Mouse (Mus musculus): Measurements from ENCODE around the gene Gm21103.
"Not testable (repeated sequence)": the region's sequence is repeated elsewhere in the genome, so short reads cannot be mapped to it uniquely, and the experiment has no call there.

Gene Gm21103

GRCm38 (mm10) chr14:6304743-6305142, at the start of gene Gm21103:
Gm21103 (minus strand) TSS chr14:6304843.
- DNase-seq (ENCODE audit: low spot score in 2 of 2) = not testable (repeated sequence)

- not testable (repeated sequence) for DNase-seq (ENCODE audit: low spot score in 2 of 2)
Observed at GRCm38 (mm10) chr14:6343578-6343977, 38.9 kb upstream of the Gm21103 start, which contains the start of gene Gm3618. Gm3618 (minus strand) TSS chr14:6343678.

DNA sequence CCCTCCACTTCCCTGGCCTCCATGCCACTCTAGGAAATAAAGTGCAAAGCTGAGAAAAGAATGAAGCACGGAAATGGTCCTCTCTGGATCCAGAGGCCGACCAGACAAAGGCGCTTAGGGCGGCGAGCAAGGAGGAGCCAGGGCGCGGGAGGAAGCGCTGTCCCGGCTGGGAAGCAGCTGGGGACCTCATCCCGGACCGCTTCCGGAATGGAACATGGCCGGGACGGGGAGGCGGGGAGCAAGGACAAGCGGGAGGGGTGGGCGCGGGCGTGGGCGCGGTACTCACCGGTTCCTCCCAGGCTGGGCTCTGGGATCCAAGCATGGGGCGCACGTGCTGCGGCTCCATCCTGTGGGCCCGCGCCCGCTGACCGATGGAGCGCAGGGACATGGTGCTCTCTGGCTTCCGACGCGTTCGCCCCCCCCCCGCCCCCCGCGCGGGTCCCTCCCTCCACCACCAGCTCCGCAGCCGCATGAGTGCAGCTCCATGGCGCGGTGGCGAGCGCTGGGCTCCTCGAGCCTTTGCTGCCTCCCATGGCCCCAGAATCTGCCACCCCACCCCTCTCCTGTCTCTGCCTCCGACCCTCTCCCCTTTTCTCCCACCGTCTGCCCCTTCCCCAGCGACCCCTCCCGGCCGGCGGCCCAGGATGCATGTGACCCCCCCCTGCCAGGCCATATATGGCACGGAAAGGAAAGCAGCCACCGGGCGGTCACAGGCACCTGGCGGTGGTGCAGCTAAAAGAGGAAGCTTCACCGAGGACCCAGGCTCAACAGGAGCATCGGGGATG, 17.5 kb downstream of the Gm21103 start, which contains the start of gene Gm3411:
TSS of gene Gm3411 (minus strand) at position 320 of the 785 bp plus-strand sequence.
- DNase-seq (ENCODE audit: low spot score in 2 of 2) = not testable (repeated sequence)

Measured in natural killer cell, adult 2 months (primary cell).